Mouse (Mus musculus) neural tube, embryonic 13.5 days (tissue): ENCODE results near the gene Dcpp1. TPM values are rescaled to one million over a fixed set of nuclear protein-coding genes. Genes with fewer than 3 reads are reported as not detected.

Experiments
- polyA plus RNA-seq: library from polyadenylated mRNA; unstranded; fragments of >200 nt; fragmentation: Nextera tagmentation; extraction: Ambion mirVana; gene quantifications from 2 replicates; pipeline ENCODE4 v1.2.1, GENCODE M21; 2015

The Dcpp1 gene
- polyA plus RNA-seq, 1 experiment from 2014 or later = not detected

Other genes starting within 250 kb of the Dcpp1 start
- 1.9 and 2.3 TPM in 2 replicates for gene Mmp25, start 235.6 kb upstream of the Dcpp1 start, polyA plus RNA-seq
- gene Bicdl2, start 220.4 kb upstream of the Dcpp1 start, polyA plus RNA-seq = 0.19 TPM in 1 of 2 replicates, not detected in the other
- gene Hcfc1r1, start 207.3 kb upstream of the Dcpp1 start, polyA plus RNA-seq = 102 and 132 TPM in 2 replicates
- 51.8 and 51.9 TPM in 2 replicates for gene Thoc6, start 207.0 kb upstream of the Dcpp1 start, polyA plus RNA-seq
- gene Tnfrsf12a, start 203.4 kb upstream of the Dcpp1 start, polyA plus RNA-seq = 4.7 and 5.4 TPM in 2 replicates
- gene Cldn6, start 201.6 kb upstream of the Dcpp1 start, polyA plus RNA-seq = 0.53 and 1.2 TPM in 2 replicates
- gene Cldn9, start 196.8 kb upstream of the Dcpp1 start, polyA plus RNA-seq = 1.2 and 1.3 TPM in 2 replicates
- 0.36 and 0.54 TPM in 2 replicates for gene 1520401A03Rik, start 158.1 kb upstream of the Dcpp1 start, polyA plus RNA-seq
- gene Pkmyt1, start 154.5 kb upstream of the Dcpp1 start, polyA plus RNA-seq = 13.9 and 16.7 TPM in 2 replicates
- gene Paqr4, start 140.0 kb upstream of the Dcpp1 start, polyA plus RNA-seq = 48.3 and 51.5 TPM in 2 replicates
- gene Kremen2, start 135.0 kb upstream of the Dcpp1 start, polyA plus RNA-seq = 1.5 and 3.0 TPM in 2 replicates
- gene Flywch1, start 109.3 kb upstream of the Dcpp1 start, polyA plus RNA-seq = 213 and 231 TPM in 2 replicates
- gene Flywch2, start 94.8 kb upstream of the Dcpp1 start, polyA plus RNA-seq = 60.4 and 66.5 TPM in 2 replicates
- gene Srrm2, start 90.3 kb upstream of the Dcpp1 start, polyA plus RNA-seq = 535 and 581 TPM in 2 replicates
- gene Elob, start 51.7 kb upstream of the Dcpp1 start, polyA plus RNA-seq = 1,286 and 1,362 TPM in 2 replicates
- gene Prss33, start 44.8 kb upstream of the Dcpp1 start, polyA plus RNA-seq = not detected in 2 replicates
- not detected in 2 replicates for gene Prss32, start 37.0 kb upstream of the Dcpp1 start, polyA plus RNA-seq
- gene Prss41, start 36.7 kb upstream of the Dcpp1 start, polyA plus RNA-seq = 0.96 and 1.4 TPM in 2 replicates
- gene Prss21, start 12.8 kb upstream of the Dcpp1 start, polyA plus RNA-seq = not detected in 2 replicates
- not detected in 2 replicates for gene Dcpp2, start within 50 bp of the Dcpp1 start, polyA plus RNA-seq
- not detected in 2 replicates for gene Dcpp3, start 36.6 kb downstream of the Dcpp1 start, polyA plus RNA-seq
- not detected in 2 replicates for gene Sbp, start 60.8 kb downstream of the Dcpp1 start, polyA plus RNA-seq
- not detected in 2 replicates for gene Sbpl, start 74.4 kb downstream of the Dcpp1 start, polyA plus RNA-seq
- not detected in 2 replicates for gene Prss30, start 99.7 kb downstream of the Dcpp1 start, polyA plus RNA-seq
- gene Prss22, start 117.2 kb downstream of the Dcpp1 start, polyA plus RNA-seq = not detected in 2 replicates
- gene Prss27, start 157.3 kb downstream of the Dcpp1 start, polyA plus RNA-seq = 0.21 TPM in 1 of 2 replicates, not detected in the other
- gene Kctd5, start 192.6 kb downstream of the Dcpp1 start, polyA plus RNA-seq = 82.6 and 85.4 TPM in 2 replicates